Mouse (Mus musculus) monocyte, adult 5-6 weeks (primary cell): ENCODE results near the gene Rbm14. TPM values are rescaled to one million over a fixed set of nuclear protein-coding genes. Genes with fewer than 3 reads are reported as not detected.
A peak's percentile ranks its signal among the peaks of the same experiment; 100 is the strongest.
"Not testable (repeated sequence)": the region's sequence is repeated elsewhere in the genome, so short reads cannot be mapped to it uniquely, and the experiment has no call there.

Experiments
- ATAC-seq: fragments of 153-309, 156-312 bp; replicated peaks from 2 replicates; pipeline ENCODE4 v1.8.0; 2017; ENCODE audit warnings: mild to moderate bottlenecking; ENCODE audit not compliant: low TSS enrichment, insufficient number of reproducible peaks, severe bottlenecking, poor library complexity, low FRiP score
- total RNA-seq: library from RNA; stranded (forward); fragments of 200-1000, 200-491, 200-594 nt; gene quantifications from 3 replicates; pipeline ENCODE4 v1.2.3, GENCODE M21; 2017

Rbm14 gene
- total RNA-seq, 1 experiment from 2014 or later, result 6.2 TPM

GRCm38 (mm10) chr19:4762876-4763275 is 48.6 kb downstream of the Rbm14 start:
- ATAC-seq, result no peak

GRCm38 (mm10) chr19:4760544-4760943 is 50.9 kb downstream of the Rbm14 start:
- ATAC-seq, result not testable (repeated sequence)

- no peak for ATAC-seq
Measured at GRCm38 (mm10) chr19:4756921-4757320, 54.5 kb downstream of the Rbm14 start.

- peak; percentile 83 for ATAC-seq
Measured at GRCm38 (mm10) chr19:4756193-4756911, 55.1 kb downstream of the Rbm14 start, which contains the start of gene Rbm4b. Rbm4b (plus strand) TSS chr19:4756497.

GRCm38 (mm10) chr19:4755565-4756192 is 55.8 kb downstream of the Rbm14 start:
- peak; percentile 89 for ATAC-seq

Other genes with a start within 250 kb of the Rbm14 start
- not detected in 3 replicates for gene Lrfn4, start 196.0 kb downstream of the Rbm14 start, total RNA-seq
- 16.7 to 27.3 TPM (median 27.2 TPM) in 3 replicates for gene Rce1, start 186.0 kb downstream of the Rbm14 start, total RNA-seq
- not detected in 3 replicates for gene Gm960, start 113.0 kb downstream of the Rbm14 start, total RNA-seq
- gene Sptbn2, start 100.5 kb downstream of the Rbm14 start, total RNA-seq, result not detected in 3 replicates
- gene Rbm4b, start 55.1 kb downstream of the Rbm14 start, total RNA-seq, result 12.2 to 30.8 TPM (median 24.9 TPM) in 3 replicates
- 67.3 to 110 TPM (median 84.7 TPM) in 3 replicates for gene Rbm4, start 17.7 kb downstream of the Rbm14 start, total RNA-seq
- gene Gm21992, start within 50 bp of the Rbm14 start, total RNA-seq, result 15.1 to 25.6 TPM (median 19.0 TPM) in 3 replicates
- 18.7 to 42.7 TPM (median 33.6 TPM) in 3 replicates for gene Ccs, start 27.7 kb upstream of the Rbm14 start, total RNA-seq
- gene Ccdc87, start 27.7 kb upstream of the Rbm14 start, total RNA-seq, result not detected in 3 replicates
- gene Ctsf, start 43.5 kb upstream of the Rbm14 start, total RNA-seq, result 0.39 TPM in 1 of 3 replicates, not detected in the others
- gene Actn3, start 66.3 kb upstream of the Rbm14 start, total RNA-seq, result 0.10 to 1.7 TPM in 2 of 3 replicates, not detected in the other
- gene Zdhhc24, start 67.0 kb upstream of the Rbm14 start, total RNA-seq, result 5.2 to 12.4 TPM (median 10.3 TPM) in 3 replicates
- 0.29 TPM in 1 of 3 replicates, not detected in the others for gene Bbs1, start 95.0 kb upstream of the Rbm14 start, total RNA-seq
- gene Dpp3, start 116.7 kb upstream of the Rbm14 start, total RNA-seq, result 38.4 to 56.8 TPM (median 49.0 TPM) in 3 replicates
- gene Peli3, start 131.5 kb upstream of the Rbm14 start, total RNA-seq, result not detected in 3 replicates
- gene Mrpl11, start 150.5 kb upstream of the Rbm14 start, total RNA-seq, result 17.6 to 27.9 TPM (median 17.8 TPM) in 3 replicates
- gene Npas4, start 178.7 kb upstream of the Rbm14 start, total RNA-seq, result not detected in 3 replicates
- gene Slc29a2, start 212.2 kb upstream of the Rbm14 start, total RNA-seq, result 0.97 TPM in 1 of 3 replicates, not detected in the others
- gene B4gat1, start 227.2 kb upstream of the Rbm14 start, total RNA-seq, result 5.1 to 6.9 TPM in 2 of 3 replicates, not detected in the other
- gene AC124502.3, start 227.3 kb upstream of the Rbm14 start, total RNA-seq, result 4.3 TPM in 1 of 3 replicates, not detected in the others
- 16.6 to 60.3 TPM (median 46.3 TPM) in 3 replicates for gene Brms1, start 229.7 kb upstream of the Rbm14 start, total RNA-seq
- gene Rin1, start 238.8 kb upstream of the Rbm14 start, total RNA-seq, result 0.19 to 0.68 TPM (median 0.21 TPM) in 3 replicates